Mouse (Mus musculus) thymus, adult 2 months (tissue): Measurements from ENCODE around the gene Il1r1.

Experiments
- CTCF ChIP-seq: fragments of 200-500 bp; IDR thresholded peaks from 2 replicates; pipeline ENCODE4 v1.5.1; 2012; ENCODE audit warnings: mild to moderate bottlenecking, control low read depth, low read length, moderate library complexity, borderline replicate concordance; ENCODE audit not compliant: control insufficient read depth, poor library complexity, insufficient read depth; ENCODE audit errors: extremely low read depth
- POLR2A ChIP-seq: fragments of 200-500 bp; IDR thresholded peaks from 2 replicates; pipeline ENCODE4 v1.6.1; 2012; ENCODE audit warnings: mild to moderate bottlenecking, low read length, control low read depth, moderate library complexity; ENCODE audit not compliant: control insufficient read depth, poor library complexity, insufficient read depth; ENCODE audit errors: extremely low read depth

- no peak for TF ChIP-seq CTCF
- TF ChIP-seq POLR2A: no peak
These were observed 46.2 kb downstream of the Il1r1 start for GRCm38 (mm10) chr1:40271052-40271451.
